Mouse (Mus musculus) heart, embryonic 13.5 days (tissue): ENCODE measurements around the gene Gm12394. TPM values are rescaled to one million over a fixed set of nuclear protein-coding genes. Genes with fewer than 3 reads are reported as not detected.
"Not testable (repeated sequence)": the region's sequence is repeated elsewhere in the genome, so short reads cannot be mapped to it uniquely, and the experiment has no call there.

Source experiments
- ATAC-seq: fragments of 200-750 bp; cut with Nextera tagmentation; 2 replicates; pipeline ENCODE4 v1.8.0; 2017; ENCODE audit warnings: moderate TSS enrichment; ENCODE audit not compliant: insufficient number of reproducible peaks, low FRiP score, low TSS enrichment; ENCODE audit errors: extremely low read depth
- H3K27ac ChIP-seq: fragments of 300-500 bp; sonication (generic); replicated peaks from 2 replicates; pipeline ENCODE4 v1.5.1; 2015; ENCODE audit warnings: moderate library complexity, mild to moderate bottlenecking, inconsistent platforms
- H3K27me3 ChIP-seq: fragments of 300-500 bp; sonication (generic); replicated peaks from 2 replicates; pipeline ENCODE4 v1.6.1; 2015; ENCODE audit warnings: mild to moderate bottlenecking, inconsistent platforms
- H3K36me3 ChIP-seq: fragments of 300-500 bp; sonication (generic); 2 replicates; pipeline ENCODE4 v1.6.1; 2015; ENCODE audit warnings: mild to moderate bottlenecking, inconsistent platforms
- H3K4me1 ChIP-seq: fragments of 300-500 bp; sonication (generic); 2 replicates; pipeline ENCODE4 v1.6.1; 2015; ENCODE audit warnings: inconsistent platforms
- H3K4me2 ChIP-seq: fragments of 300-500 bp; sonication (generic); 2 replicates; pipeline ENCODE4 v1.6.1; 2015; ENCODE audit warnings: inconsistent platforms, mild to moderate bottlenecking, moderate library complexity
- H3K4me3 ChIP-seq: fragments of 300-500 bp; sonication (generic); 2 replicates; pipeline ENCODE4 v1.5.1; 2015; ENCODE audit warnings: moderate library complexity, mild to moderate bottlenecking, inconsistent platforms
- H3K9ac ChIP-seq: fragments of 300-500 bp; sonication (generic); 2 replicates; pipeline ENCODE4 v1.6.1; 2015; ENCODE audit warnings: inconsistent platforms, mild to moderate bottlenecking, moderate library complexity
- H3K9me3 ChIP-seq: fragments of 300-500 bp; sonication (generic); 2 replicates; pipeline ENCODE4 v1.6.1; 2016; ENCODE audit warnings: inconsistent platforms
- WGBS: fragments of 180-500 bp; shearing (Covaris S2); methylation state at CpG from one replicate; pipeline ENCODE4 v1.1.7; 2015; ENCODE audit warnings: mixed read lengths; 5-methylcytosine and 5-hydroxymethylcytosine counted together
- polyA plus RNA-seq: library from polyadenylated mRNA; unstranded; fragments of >200 nt; fragmentation: Nextera tagmentation; extraction: Ambion mirVana; gene quantifications from 2 replicates; pipeline ENCODE4 v1.2.1, GENCODE M21; 2015

The Gm12394 gene
- polyA plus RNA-seq, 1 experiment from 2014 or later: 0.13 TPM

DNA sequence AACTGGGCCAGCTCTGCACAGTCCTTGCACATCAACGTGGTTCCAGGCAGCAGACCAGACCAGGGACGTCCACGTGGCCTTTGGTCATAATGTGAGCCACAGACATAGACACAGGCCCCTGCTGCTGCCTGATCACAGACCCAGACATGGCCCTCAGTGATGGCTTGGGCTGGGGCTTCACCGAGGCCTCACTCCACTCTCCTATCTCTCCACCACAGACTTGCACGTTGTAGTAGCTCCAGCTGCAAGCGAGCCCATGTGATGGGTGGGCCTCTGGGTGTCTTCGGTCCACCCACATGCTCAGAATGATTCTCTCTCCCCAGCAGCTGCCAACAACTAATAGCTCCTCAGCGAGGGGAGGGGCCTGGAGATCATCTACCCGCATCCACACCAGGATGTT is 3.9 kb upstream of the Gm12394 start:
- H3K4me1 ChIP-seq, H3K4me3 ChIP-seq, H3K4me2 ChIP-seq, ATAC-seq, H3K9ac ChIP-seq, H3K9me3 ChIP-seq, H3K36me3 ChIP-seq, H3K27ac ChIP-seq, H3K27me3 ChIP-seq: not testable (repeated sequence)
- WGBS: 63% methylated on average over 9 of the region's 9 CpGs

DNA sequence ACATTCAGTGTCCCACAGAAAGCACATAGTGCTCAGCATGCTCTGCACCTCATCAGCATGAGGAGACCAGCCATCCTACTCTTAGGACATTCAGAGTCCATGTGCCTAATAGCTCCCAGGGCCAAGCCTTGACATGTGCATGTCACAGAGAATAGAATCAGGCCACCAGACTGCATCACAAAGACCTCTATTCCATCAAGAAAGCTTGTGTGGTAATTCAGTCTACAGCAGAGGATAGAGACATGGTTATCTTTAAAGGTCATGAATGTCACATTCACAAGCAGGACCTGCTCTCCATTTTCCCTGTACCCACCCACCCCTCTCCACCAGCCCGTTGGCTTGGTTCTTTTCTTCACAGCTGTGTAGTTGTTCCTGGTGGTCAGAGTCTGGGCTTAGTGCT is 2.8 kb downstream of the Gm12394 start, which contains the start of gene Fam205a1:
Gene Fam205a1, minus strand, starts transcription at position 101 of the 400 bp plus-strand sequence.
- not testable (repeated sequence) for H3K27me3 ChIP-seq, H3K36me3 ChIP-seq, H3K4me3 ChIP-seq, H3K27ac ChIP-seq, H3K9me3 ChIP-seq, H3K9ac ChIP-seq, ATAC-seq, H3K4me1 ChIP-seq, H3K4me2 ChIP-seq
- 64% methylated on average over 1 of the region's 1 CpGs for WGBS

DNA sequence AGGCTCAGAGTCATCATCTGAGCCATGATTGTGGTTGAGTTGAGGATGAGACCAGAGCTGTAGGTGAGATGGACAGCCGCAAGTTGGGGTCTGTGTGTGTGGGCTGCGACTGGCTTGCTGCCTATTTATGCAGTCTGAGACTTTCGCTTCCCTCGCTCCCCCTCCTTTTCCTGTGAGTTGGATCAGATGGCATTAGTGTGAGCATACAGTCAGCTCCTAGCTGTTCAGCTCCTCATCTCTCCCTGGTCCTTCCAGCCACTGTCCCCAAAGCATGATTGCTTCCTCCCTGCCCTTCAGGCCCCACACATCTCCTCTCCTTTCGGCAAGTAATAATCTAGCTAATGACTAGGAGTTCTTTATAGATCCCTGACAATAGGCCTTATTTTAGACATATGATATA is 82.7 kb downstream of the Gm12394 start, which contains the start of gene Ccl21a:
Gene Ccl21a, minus strand, starts transcription at position 101 of the 400 bp plus-strand sequence.
- WGBS: no CpG with 5 or more reads among the region's 5 CpGs
- not testable (repeated sequence) for H3K27me3 ChIP-seq, ATAC-seq, H3K27ac ChIP-seq, H3K9ac ChIP-seq, H3K9me3 ChIP-seq, H3K36me3 ChIP-seq, H3K4me3 ChIP-seq, H3K4me1 ChIP-seq, H3K4me2 ChIP-seq

DNA sequence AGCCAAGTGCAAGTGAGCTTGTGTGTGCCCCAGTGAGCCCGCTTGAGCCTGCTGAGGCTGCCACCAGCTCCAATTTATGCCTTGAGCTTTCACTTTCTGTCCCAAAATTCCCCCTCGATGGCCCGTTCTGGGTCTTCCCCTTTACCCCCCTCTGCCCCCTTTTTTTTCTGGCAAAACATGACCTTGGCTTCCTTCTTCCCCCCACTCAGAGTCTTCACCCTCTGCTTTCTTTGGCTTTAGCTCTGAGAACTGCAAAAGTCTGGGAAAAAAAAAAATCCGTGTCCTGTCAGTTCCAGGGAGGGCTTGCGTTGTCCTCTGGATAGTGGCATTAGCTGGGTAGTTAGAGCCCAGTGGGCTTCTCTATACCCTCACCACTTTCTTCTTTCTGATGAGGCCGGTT is 100.1 kb downstream of the Gm12394 start, which contains the start of gene Ccl19:
Gene Ccl19, minus strand, starts transcription at position 101 of the 400 bp plus-strand sequence.
- not testable (repeated sequence) for H3K27ac ChIP-seq
- no CpG with 5 or more reads among the region's 6 CpGs for WGBS

DNA sequence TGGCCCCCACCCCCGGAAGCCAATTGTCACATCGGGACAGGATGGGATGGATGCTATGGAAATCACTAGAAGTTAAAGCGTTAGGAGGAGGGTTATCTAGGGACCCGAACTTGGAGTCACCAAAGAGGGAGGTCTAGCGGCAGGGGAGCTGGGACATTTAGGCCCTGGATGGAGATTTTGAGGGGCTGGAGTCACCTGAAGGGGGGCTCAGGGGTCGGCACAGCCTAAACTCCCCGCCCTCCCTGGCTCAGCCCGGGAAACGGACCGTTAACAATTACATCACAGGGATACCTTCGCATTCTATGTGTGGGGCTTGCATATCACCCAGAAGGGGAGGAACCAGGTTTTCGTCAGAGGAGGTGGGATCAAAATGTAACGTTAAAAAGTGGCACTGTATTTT is 121.3 kb downstream of the Gm12394 start, which contains the start of gene 4930578G10Rik:
Gene 4930578G10Rik, plus strand, starts transcription at position 301 of the 400 bp plus-strand sequence.
- not testable (repeated sequence) for H3K9ac ChIP-seq, H3K9me3 ChIP-seq, H3K36me3 ChIP-seq, ATAC-seq, H3K27ac ChIP-seq, H3K4me1 ChIP-seq, H3K4me2 ChIP-seq, H3K4me3 ChIP-seq, H3K27me3 ChIP-seq
- WGBS: no CpG with 5 or more reads among the region's 13 CpGs

More for the DNA sequence above, 100.1 kb downstream of the Gm12394 start, which contains the start of gene Ccl19:
- not testable (repeated sequence) for H3K9me3 ChIP-seq, H3K4me1 ChIP-seq, ATAC-seq, H3K9ac ChIP-seq, H3K4me2 ChIP-seq, H3K27me3 ChIP-seq, H3K4me3 ChIP-seq, H3K36me3 ChIP-seq

Other genes starting within 250 kb of the Gm12394 start
- not detected in 2 replicates for gene Gm10591, start 244.6 kb downstream of the Gm12394 start, polyA plus RNA-seq
- not detected in 2 replicates for gene Gm2564, start 227.1 kb downstream of the Gm12394 start, polyA plus RNA-seq
- gene Ccl27b, start 201.5 kb downstream of the Gm12394 start, polyA plus RNA-seq: not detected in 2 replicates
- gene Il11ra2, start 194.9 kb downstream of the Gm12394 start, polyA plus RNA-seq: not detected in 2 replicates
- 0.25 TPM in 1 of 2 replicates, not detected in the other for gene 4930578G10Rik, start 121.2 kb downstream of the Gm12394 start, polyA plus RNA-seq
- gene Ccl19, start 100.2 kb downstream of the Gm12394 start, polyA plus RNA-seq: not detected in 2 replicates
- gene Ccl21a, start 82.8 kb downstream of the Gm12394 start, polyA plus RNA-seq: 11.9 and 25.4 TPM in 2 replicates
- 0.05 TPM in 1 of 2 replicates, not detected in the other for gene Fam205a1, start 2.9 kb downstream of the Gm12394 start, polyA plus RNA-seq
- gene Fam205c, start 17.5 kb upstream of the Gm12394 start, polyA plus RNA-seq: 0.20 and 0.23 TPM in 2 replicates
- gene Phf24, start 59.9 kb upstream of the Gm12394 start, polyA plus RNA-seq: 3.7 and 4.0 TPM in 2 replicates
- 12.2 and 14.3 TPM in 2 replicates for gene Dnajb5, start 93.0 kb upstream of the Gm12394 start, polyA plus RNA-seq
- gene 1700022I11Rik, start 112.8 kb upstream of the Gm12394 start, polyA plus RNA-seq: 0.51 and 0.57 TPM in 2 replicates
- gene Vcp, start 143.7 kb upstream of the Gm12394 start, polyA plus RNA-seq: 459 and 479 TPM in 2 replicates
- 10.8 and 11.0 TPM in 2 replicates for gene Fancg, start 153.7 kb upstream of the Gm12394 start, polyA plus RNA-seq
- gene Pigo, start 169.0 kb upstream of the Gm12394 start, polyA plus RNA-seq: 12.7 and 13.8 TPM in 2 replicates
- 211 and 238 TPM in 2 replicates for gene Stoml2, start 174.9 kb upstream of the Gm12394 start, polyA plus RNA-seq
- 14.8 and 15.5 TPM in 2 replicates for gene Fam214b, start 189.4 kb upstream of the Gm12394 start, polyA plus RNA-seq
- gene Unc13b, start 202.2 kb upstream of the Gm12394 start, polyA plus RNA-seq: 9.7 and 10.2 TPM in 2 replicates